Mouse (Mus musculus) midbrain, embryonic 16.5 days (tissue): ENCODE results near the gene Armh4. TPM values are rescaled to one million over a fixed set of nuclear protein-coding genes. Genes with fewer than 3 reads are reported as not detected.

Source experiments
- ATAC-seq: fragments of 200-750 bp; cut with Nextera tagmentation; 2 replicates; pipeline ENCODE4 v1.8.0; 2017; ENCODE audit warnings: moderate TSS enrichment
- H3K27ac ChIP-seq: fragments of 300-500 bp; sonication (generic); 2 replicates; pipeline ENCODE4 v1.5.1; 2014; ENCODE audit warnings: mild to moderate bottlenecking, low read length, mixed read lengths
- H3K27me3 ChIP-seq: fragments of 300-500 bp; sonication (generic); 2 replicates; pipeline ENCODE4 v1.6.1; 2014; ENCODE audit warnings: low read depth, low read length, mixed read lengths; ENCODE audit not compliant: control insufficient read depth, insufficient read depth
- H3K36me3 ChIP-seq: fragments of 300-500 bp; sonication (generic); 2 replicates; pipeline ENCODE4 v1.6.1; 2014; ENCODE audit warnings: mild to moderate bottlenecking, low read length, moderate library complexity, mixed read lengths; ENCODE audit not compliant: control insufficient read depth, insufficient read depth
- H3K4me1 ChIP-seq: fragments of 300-500 bp; sonication (generic); 2 replicates; pipeline ENCODE4 v1.6.1; 2014; ENCODE audit warnings: mild to moderate bottlenecking, low read length, mixed read lengths; ENCODE audit not compliant: control insufficient read depth, insufficient read depth
- H3K4me2 ChIP-seq: fragments of 300-500 bp; sonication (generic); 2 replicates; pipeline ENCODE4 v1.6.1; 2014; ENCODE audit warnings: mild to moderate bottlenecking, low read length, mixed read lengths
- H3K4me3 ChIP-seq: fragments of 300-500 bp; sonication (generic); 2 replicates; pipeline ENCODE4 v1.5.1; 2014; ENCODE audit warnings: low read depth, mild to moderate bottlenecking, low read length, moderate library complexity, mixed read lengths
- H3K9ac ChIP-seq: fragments of 300-500 bp; sonication (generic); 2 replicates; pipeline ENCODE4 v1.6.1; 2014; ENCODE audit warnings: low read depth, low read length, mixed read lengths
- H3K9me3 ChIP-seq: fragments of 300-500 bp; sonication (generic); replicated peaks from 2 replicates; pipeline ENCODE4 v1.6.1; 2014; ENCODE audit warnings: mild to moderate bottlenecking, low read length, mixed read lengths; ENCODE audit not compliant: control insufficient read depth, poor library complexity, severe bottlenecking
- WGBS: fragments of 180-500 bp; shearing (Covaris S2); extraction: QIAGEN DNeasy Blood & Tissue Kit; methylation state at CpG from one replicate; pipeline ENCODE4 v1.1.7; 2014; 5-methylcytosine and 5-hydroxymethylcytosine counted together
- polyA plus RNA-seq: library from polyadenylated mRNA; unstranded; fragments of >200 nt; fragmentation: Nextera tagmentation; extraction: Ambion mirVana; gene quantifications from 2 replicates; pipeline ENCODE4 v1.2.1, GENCODE M21; 2015

Gene Armh4
- polyA plus RNA-seq, 1 experiment from 2014 or later = 24.4 TPM

- Histone ChIP-seq H3K4me3 (no peak overlapping the region), H3K9me3 (no peaks in the 10 kb centered on the region), H3K27ac (no peak overlapping the region), H3K27me3 (no peaks in the 10 kb centered on the region), H3K9ac (no peak overlapping the region), H3K36me3 (no peaks in the 10 kb centered on the region), H3K4me2 (no peak overlapping the region), H3K4me1 (no peaks in the 10 kb centered on the region)
- no peak for ATAC-seq
- WGBS = 80% methylated on average over 3 of the region's 3 CpGs
These were observed 79.6 kb downstream of the Armh4 start for GRCm38 (mm10) chr14:49703432-49704200.

- 68% methylated on average over 5 of the region's 5 CpGs for WGBS
These were observed 103.5 kb downstream of the Armh4 start for GRCm38 (mm10) chr14:49679511-49680284.

GRCm38 (mm10) chr14:49676580-49676979 is 106.6 kb downstream of the Armh4 start:
- no peaks in the 10 kb centered on the region for H3K4me1 ChIP-seq
- no peak overlapping the region for H3K4me3 ChIP-seq
- no peak for ATAC-seq
- H3K9me3 ChIP-seq = no peaks in the 10 kb centered on the region
- H3K36me3 ChIP-seq = no peaks in the 10 kb centered on the region
- 50% methylated on average over 2 of the region's 2 CpGs for WGBS
- no peak overlapping the region for H3K9ac ChIP-seq
- no peaks in the 10 kb centered on the region for H3K27me3 ChIP-seq
- no peak overlapping the region for H3K4me2 ChIP-seq
- H3K27ac ChIP-seq = no peak overlapping the region

More at GRCm38 (mm10) chr14:49679511-49680284, 103.5 kb downstream of the Armh4 start:
- H3K27ac ChIP-seq = no peak overlapping the region
- H3K9me3 ChIP-seq = no peaks in the 10 kb centered on the region
- no peak overlapping the region for H3K9ac ChIP-seq
- no peaks in the 10 kb centered on the region for H3K36me3 ChIP-seq
- ATAC-seq = no peak
- no peak overlapping the region for H3K4me2 ChIP-seq
- no peaks in the 10 kb centered on the region for H3K4me1 ChIP-seq
- H3K27me3 ChIP-seq = no peaks in the 10 kb centered on the region
- no peak overlapping the region for H3K4me3 ChIP-seq

- no peaks in the 10 kb centered on the region for H3K9me3 ChIP-seq
- no peaks in the 10 kb centered on the region; the same call in 1 of the 2 replicates for H3K27me3 ChIP-seq
- H3K4me1 ChIP-seq = peaks cover 3% of the 10 kb centered on the region
- H3K4me2 ChIP-seq = no peak overlapping the region
- H3K36me3 ChIP-seq = no peaks in the 10 kb centered on the region
- WGBS = 37% methylated on average over 4 of the region's 4 CpGs
- no peak overlapping the region for H3K27ac ChIP-seq
- ATAC-seq = 0 out of 2 replicates have a peak, but pooled peaks have one; percentile 21
- H3K9ac ChIP-seq = no peak overlapping the region
- no peak overlapping the region for H3K4me3 ChIP-seq
These were observed 122.7 kb downstream of the Armh4 start for GRCm38 (mm10) chr14:49660444-49660843.

GRCm38 (mm10) chr14:49649191-49649590 is 134.0 kb downstream of the Armh4 start:
- no peak overlapping the region for H3K4me3 ChIP-seq
- no peaks in the 10 kb centered on the region for H3K9me3 ChIP-seq
- H3K27me3 ChIP-seq = no peaks in the 10 kb centered on the region
- H3K4me1 ChIP-seq = no peaks in the 10 kb centered on the region
- ATAC-seq = no peak
- 83% methylated on average over 1 of the region's 1 CpGs for WGBS
- no peaks in the 10 kb centered on the region for H3K36me3 ChIP-seq
- no peak overlapping the region for H3K27ac ChIP-seq
- H3K9ac ChIP-seq = no peak overlapping the region
- no peak overlapping the region for H3K4me2 ChIP-seq

GRCm38 (mm10) chr14:49637422-49637821 is 145.8 kb downstream of the Armh4 start:
- H3K27ac ChIP-seq = no peak overlapping the region
- H3K4me2 ChIP-seq = no peak overlapping the region
- no peak for ATAC-seq
- H3K9me3 ChIP-seq = no peaks in the 10 kb centered on the region
- H3K4me3 ChIP-seq = no peak overlapping the region
- H3K9ac ChIP-seq = no peak overlapping the region
- 86% methylated on average over 1 of the region's 1 CpGs for WGBS
- H3K36me3 ChIP-seq = no peaks in the 10 kb centered on the region
- no peaks in the 10 kb centered on the region for H3K4me1 ChIP-seq
- no peaks in the 10 kb centered on the region for H3K27me3 ChIP-seq

GRCm38 (mm10) chr14:49626055-49626454 is 157.1 kb downstream of the Armh4 start:
- 24% methylated on average over 4 of the region's 4 CpGs for WGBS
- H3K4me2 ChIP-seq = no peak overlapping the region
- H3K27ac ChIP-seq = no peak overlapping the region
- H3K4me3 ChIP-seq = no peak overlapping the region
- no peaks in the 10 kb centered on the region for H3K9me3 ChIP-seq
- H3K36me3 ChIP-seq = no peaks in the 10 kb centered on the region
- peaks cover 5% of the 10 kb centered on the region; the same call in 1 of the 2 replicates for H3K4me1 ChIP-seq
- ATAC-seq = no peak
- no peak overlapping the region for H3K9ac ChIP-seq
- H3K27me3 ChIP-seq = no peaks in the 10 kb centered on the region
